Mouse (Mus musculus): ENCODE data around the gene Palm2. TPM values are rescaled to one million over a fixed set of nuclear protein-coding genes. Genes with fewer than 3 reads are reported as not detected.

Gene Palm2
- polyA plus RNA-seq, 2 experiments = 0.03 to 0.06 TPM

- no peaks in the 10 kb centered on the region for H3K9me3 ChIP-seq (ENCODE audit: control insufficient read depth, low read length)
- H3K9ac ChIP-seq (replicated peaks) = no peak overlapping the region
- no peak overlapping the region for H3K4me2 ChIP-seq (ENCODE audit: low read depth)
- H3K4me1 ChIP-seq (replicated peaks; ENCODE audit: control insufficient read depth in 2 of 2, insufficient read depth in 2 of 2, low read length in 1 of 2) = no peaks in the 10 kb centered on the region
- no peak overlapping the region for H3K27ac ChIP-seq
- no peaks in the 10 kb centered on the region for H3K27me3 ChIP-seq (ENCODE audit: control insufficient read depth, insufficient read depth, low read length)
- H3K4me3 ChIP-seq (ENCODE audit: insufficient read depth in 1 of 2, low read depth in 2 of 2, low read length in 2 of 2) = no peak overlapping the region
- ATAC-seq (ENCODE audit: insufficient read depth) (no peak), DNase-seq (ENCODE audit: low read depth in 3 of 3, low spot score in 3 of 3) (no peak)
- WGBS (ENCODE audit: insufficient replicate concordance) = 73% methylated on average over 8 of the region's 8 CpGs
- H3K36me3 ChIP-seq (replicated peaks; ENCODE audit: control insufficient read depth, insufficient read depth, low read depth) = no peaks in the 10 kb centered on the region
- TF ChIP-seq EP300 (IDR thresholded peaks at IDR 0.05; ENCODE audit: low read depth) (no peak), CTCF (IDR thresholded peaks at IDR 0.05; ENCODE audit: low read depth) (no peak)
Measured at GRCm38 (mm10) chr4:57651547-57651946, 217.5 kb downstream of the Palm2 start.

DNA sequence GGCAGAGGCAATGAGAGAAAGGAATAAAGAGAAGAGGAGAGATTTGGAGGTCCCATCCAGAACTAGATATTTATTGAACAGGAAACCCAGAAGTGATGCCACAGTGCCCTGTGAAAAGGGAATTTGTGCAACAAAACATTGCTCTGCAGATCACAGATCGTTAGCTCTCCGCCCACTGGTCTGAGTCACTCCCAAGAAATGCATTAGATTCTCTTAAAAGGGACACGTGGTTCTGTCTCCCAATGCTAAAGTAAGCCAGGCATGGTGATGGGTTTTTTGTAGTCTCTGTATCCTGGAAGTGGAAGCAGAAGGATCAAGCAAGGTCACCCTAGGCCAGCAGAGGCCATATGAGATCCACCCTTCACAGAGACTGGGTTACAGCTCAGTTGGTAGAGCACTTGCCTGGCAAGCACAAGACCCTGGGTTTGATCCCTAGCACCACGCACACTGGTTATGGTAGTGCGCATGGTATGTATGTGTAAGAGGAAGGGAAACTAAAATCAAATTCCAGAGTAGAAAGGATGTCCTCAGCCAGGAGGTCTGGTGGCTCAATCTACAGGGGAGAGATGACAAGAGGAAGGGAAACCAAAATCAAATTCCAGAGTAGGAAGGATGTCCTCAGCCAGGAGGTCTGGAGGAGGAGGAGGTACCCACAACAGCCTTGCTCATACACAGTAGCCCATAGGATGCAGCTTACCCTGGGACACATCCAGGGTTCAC is 218.3 kb downstream of the Palm2 start:
- Histone ChIP-seq H3K9ac (replicated peaks) (no peak overlapping the region), H3K4me1 (replicated peaks; ENCODE audit: control insufficient read depth in 2 of 2, insufficient read depth in 2 of 2, low read length in 1 of 2) (no peaks in the 10 kb centered on the region), H3K4me2 (ENCODE audit: low read depth) (no peak overlapping the region), H3K36me3 (replicated peaks; ENCODE audit: control insufficient read depth, insufficient read depth, low read depth) (no peaks in the 10 kb centered on the region), H3K27ac (no peak overlapping the region), H3K27me3 (ENCODE audit: control insufficient read depth, insufficient read depth, low read length) (no peaks in the 10 kb centered on the region), H3K4me3 (ENCODE audit: insufficient read depth in 1 of 2, low read depth in 2 of 2, low read length in 2 of 2) (no peak overlapping the region), H3K9me3 (ENCODE audit: control insufficient read depth, low read length) (no peaks in the 10 kb centered on the region)
- TF ChIP-seq CTCF (IDR thresholded peaks at IDR 0.05; ENCODE audit: low read depth) = no peak
- TF ChIP-seq EP300 (IDR thresholded peaks at IDR 0.05; ENCODE audit: low read depth) = no peak
- ATAC-seq (ENCODE audit: insufficient read depth) (no peak), DNase-seq (ENCODE audit: low read depth in 3 of 3, low spot score in 3 of 3) (no peak)
- WGBS (ENCODE audit: insufficient replicate concordance) = 58% methylated on average over 5 of the region's 5 CpGs

DNA sequence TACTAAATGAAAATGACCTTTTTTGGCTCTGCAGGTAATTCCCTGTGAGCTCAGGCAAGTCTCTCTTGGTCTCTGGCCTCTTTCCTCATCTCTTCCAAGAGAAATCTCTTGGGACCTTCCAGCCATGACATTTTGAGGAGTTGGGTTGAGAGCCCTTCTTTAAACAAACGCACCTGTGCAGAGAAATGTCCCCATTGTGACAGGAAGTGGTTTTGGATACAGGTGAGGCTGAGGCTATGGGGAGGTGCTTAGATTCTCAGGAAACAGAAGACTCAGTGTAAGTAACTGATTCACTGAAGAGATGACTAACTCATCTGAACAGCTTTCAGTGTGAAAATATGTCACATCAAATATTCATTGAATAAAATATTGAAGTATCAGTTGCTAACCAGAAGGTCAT is 221.9 kb downstream of the Palm2 start:
- Histone ChIP-seq H3K36me3 (replicated peaks; ENCODE audit: control insufficient read depth, insufficient read depth, low read depth) (no peaks in the 10 kb centered on the region), H3K9me3 (ENCODE audit: control insufficient read depth, low read length) (no peaks in the 10 kb centered on the region), H3K27ac (no peak overlapping the region), H3K27me3 (ENCODE audit: control insufficient read depth, insufficient read depth, low read length) (no peaks in the 10 kb centered on the region), H3K4me3 (ENCODE audit: insufficient read depth in 1 of 2, low read depth in 2 of 2, low read length in 2 of 2) (no peak overlapping the region), H3K4me1 (replicated peaks; ENCODE audit: control insufficient read depth in 2 of 2, insufficient read depth in 2 of 2, low read length in 1 of 2) (no peaks in the 10 kb centered on the region), H3K4me2 (ENCODE audit: low read depth) (no peak overlapping the region), H3K9ac (replicated peaks) (no peak overlapping the region)
- no peak for ATAC-seq (ENCODE audit: insufficient read depth)
- WGBS (ENCODE audit: insufficient replicate concordance) = 40% methylated on average over 1 of the region's 1 CpGs
- TF ChIP-seq EP300 (IDR thresholded peaks at IDR 0.05; ENCODE audit: low read depth) (no peak), CTCF (IDR thresholded peaks at IDR 0.05; ENCODE audit: low read depth) (no peak)
- DNase-seq (ENCODE audit: low read depth in 3 of 3, low spot score in 3 of 3) = no peak

DNA sequence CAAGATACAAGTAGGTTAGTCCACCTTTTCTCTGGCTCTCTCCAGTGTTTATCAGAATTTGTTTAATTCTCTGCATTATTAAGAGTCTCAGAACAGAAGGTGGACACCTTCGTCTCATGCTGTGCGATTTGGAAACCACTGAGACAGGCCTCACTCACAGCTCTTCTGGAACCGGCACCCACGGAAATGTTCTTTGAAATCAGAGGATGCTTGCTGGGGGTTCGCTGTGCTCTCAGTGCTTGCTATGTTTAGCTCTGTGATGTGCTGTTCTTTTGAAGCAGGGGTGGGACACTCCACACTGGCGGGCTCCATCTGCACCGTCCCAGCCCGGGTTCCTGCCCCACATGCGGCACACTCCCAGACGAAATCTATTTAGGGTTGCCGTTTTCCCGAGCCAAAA is 222.3 kb downstream of the Palm2 start:
- no peaks in the 10 kb centered on the region for H3K9me3 ChIP-seq (ENCODE audit: control insufficient read depth, low read length)
- WGBS (ENCODE audit: insufficient replicate concordance) = 77% methylated on average over 12 of the region's 12 CpGs
- no peak for TF ChIP-seq CTCF (IDR thresholded peaks at IDR 0.05; ENCODE audit: low read depth)
- no peak for TF ChIP-seq EP300 (IDR thresholded peaks at IDR 0.05; ENCODE audit: low read depth)
- H3K27ac ChIP-seq = no peak overlapping the region
- DNase-seq (ENCODE audit: low read depth in 3 of 3, low spot score in 3 of 3) (no peak), ATAC-seq (ENCODE audit: insufficient read depth) (no peak)
- no peak overlapping the region for H3K4me3 ChIP-seq (ENCODE audit: insufficient read depth in 1 of 2, low read depth in 2 of 2, low read length in 2 of 2)
- H3K4me2 ChIP-seq (ENCODE audit: low read depth) = no peak overlapping the region
- no peaks in the 10 kb centered on the region for H3K27me3 ChIP-seq (ENCODE audit: control insufficient read depth, insufficient read depth, low read length)
- no peak overlapping the region for H3K9ac ChIP-seq (replicated peaks)
- no peaks in the 10 kb centered on the region for H3K4me1 ChIP-seq (replicated peaks; ENCODE audit: control insufficient read depth in 2 of 2, insufficient read depth in 2 of 2, low read length in 1 of 2)
- no peaks in the 10 kb centered on the region for H3K36me3 ChIP-seq (replicated peaks; ENCODE audit: control insufficient read depth, insufficient read depth, low read depth)

- no peak overlapping the region for H3K27ac ChIP-seq
- 62% methylated on average over 3 of the region's 3 CpGs for WGBS (ENCODE audit: insufficient replicate concordance)
- TF ChIP-seq CTCF (IDR thresholded peaks at IDR 0.05; ENCODE audit: low read depth) (no peak), EP300 (IDR thresholded peaks at IDR 0.05; ENCODE audit: low read depth) (no peak)
- H3K4me2 ChIP-seq (ENCODE audit: low read depth) = no peak overlapping the region
- no peak overlapping the region for H3K4me3 ChIP-seq (ENCODE audit: insufficient read depth in 1 of 2, low read depth in 2 of 2, low read length in 2 of 2)
- no peaks in the 10 kb centered on the region for H3K36me3 ChIP-seq (replicated peaks; ENCODE audit: control insufficient read depth, insufficient read depth, low read depth)
- no peak overlapping the region for H3K9ac ChIP-seq (replicated peaks)
- no peak for ATAC-seq (ENCODE audit: insufficient read depth)
- no peaks in the 10 kb centered on the region for H3K27me3 ChIP-seq (ENCODE audit: control insufficient read depth, insufficient read depth, low read length)
- no peaks in the 10 kb centered on the region for H3K4me1 ChIP-seq (replicated peaks; ENCODE audit: control insufficient read depth in 2 of 2, insufficient read depth in 2 of 2, low read length in 1 of 2)
- no peaks in the 10 kb centered on the region for H3K9me3 ChIP-seq (ENCODE audit: control insufficient read depth, low read length)
- DNase-seq (ENCODE audit: low read depth in 3 of 3, low spot score in 3 of 3) = no peak
Measured at GRCm38 (mm10) chr4:57656861-57657260, 222.8 kb downstream of the Palm2 start.

All from liver, embryonic 14.5 days (tissue).